Mouse (Mus musculus) midbrain, embryonic 15.5 days (tissue): Measurements from ENCODE around the gene Pdpn. TPM values are rescaled to one million over a fixed set of nuclear protein-coding genes. Genes with fewer than 3 reads are reported as not detected.

Experiments
- ATAC-seq: fragments of 200-750 bp; cut with Nextera tagmentation; replicated peaks from 2 replicates; pipeline ENCODE4 v1.8.0; 2017; ENCODE audit warnings: moderate TSS enrichment
- H3K27ac ChIP-seq: fragments of 300-500 bp; sonication (generic); 2 replicates; pipeline ENCODE4 v1.5.1; 2015; ENCODE audit warnings: mild to moderate bottlenecking, inconsistent platforms
- H3K27me3 ChIP-seq: fragments of 300-500 bp; sonication (generic); replicated peaks from 2 replicates; pipeline ENCODE4 v1.6.1; 2015; ENCODE audit warnings: inconsistent platforms
- H3K36me3 ChIP-seq: fragments of 300-500 bp; sonication (generic); replicated peaks from 2 replicates; pipeline ENCODE4 v1.6.1; 2015; ENCODE audit warnings: inconsistent platforms
- H3K4me1 ChIP-seq: fragments of 300-500 bp; sonication (generic); 2 replicates; pipeline ENCODE4 v1.6.1; 2015; ENCODE audit warnings: inconsistent platforms
- H3K4me2 ChIP-seq: fragments of 300-500 bp; sonication (generic); 2 replicates; pipeline ENCODE4 v1.6.1; 2015; ENCODE audit warnings: inconsistent platforms, mild to moderate bottlenecking, moderate library complexity
- H3K4me3 ChIP-seq: fragments of 300-500 bp; sonication (generic); 2 replicates; pipeline ENCODE4 v1.5.1; 2015; ENCODE audit warnings: mild to moderate bottlenecking, inconsistent platforms
- H3K9ac ChIP-seq: fragments of 300-500 bp; sonication (generic); 2 replicates; pipeline ENCODE4 v1.6.1; 2015; ENCODE audit warnings: mild to moderate bottlenecking, inconsistent platforms
- H3K9me3 ChIP-seq: fragments of 300-500 bp; sonication (generic); 2 replicates; pipeline ENCODE4 v1.6.1; 2016; ENCODE audit warnings: inconsistent platforms
- WGBS: fragments of 180-500 bp; shearing (Covaris S2); methylation state at CpG from one replicate; pipeline ENCODE4 v1.1.7; 2015; ENCODE audit warnings: mixed read lengths; 5-methylcytosine and 5-hydroxymethylcytosine counted together
- polyA plus RNA-seq: library from polyadenylated mRNA; unstranded; fragments of >200 nt; fragmentation: Nextera tagmentation; extraction: Ambion mirVana; gene quantifications from 2 replicates; pipeline ENCODE4 v1.2.1, GENCODE M21; 2015

The Pdpn gene
- polyA plus RNA-seq, 1 experiment from 2014 or later, result 40.8 TPM

- whole genome bisulfite sequencing, result 72% methylated on average over 5 of the region's 5 CpGs
- no peaks in the 10 kb centered on the region for H3K36me3 ChIP-seq
- H3K4me1 ChIP-seq, result no peaks in the 10 kb centered on the region
- no peaks in the 10 kb centered on the region for H3K9me3 ChIP-seq
- H3K9ac ChIP-seq, result no peak overlapping the region
- no peak overlapping the region for H3K4me2 ChIP-seq
- no peak for ATAC-seq
- no peak overlapping the region for H3K27ac ChIP-seq
- no peak overlapping the region for H3K4me3 ChIP-seq
- no peaks in the 10 kb centered on the region for H3K27me3 ChIP-seq
Measured at GRCm38 (mm10) chr4:143227976-143228375, 71.4 kb downstream of the Pdpn start.

- H3K4me2 ChIP-seq, result no peak overlapping the region
- H3K4me3 ChIP-seq, result no peak overlapping the region
- no peaks in the 10 kb centered on the region for H3K36me3 ChIP-seq
- H3K9me3 ChIP-seq, result no peaks in the 10 kb centered on the region
- 46% methylated on average over 9 of the region's 9 CpGs for WGBS
- ATAC-seq, result no peak
- no peaks in the 10 kb centered on the region for H3K27me3 ChIP-seq
- no peak overlapping the region for H3K9ac ChIP-seq
- no peaks in the 10 kb centered on the region for H3K4me1 ChIP-seq
- H3K27ac ChIP-seq, result no peak overlapping the region
Measured at GRCm38 (mm10) chr4:143225886-143226285, 73.5 kb downstream of the Pdpn start.

- Histone ChIP-seq H3K9ac (peak overlapping the region; percentile 31), H3K4me2 (peak overlapping the region; percentile 35), H3K4me1 (peaks cover 5% of the 10 kb centered on the region), H3K36me3 (no peaks in the 10 kb centered on the region), H3K4me3 (peak overlapping the region; percentile 18), H3K27ac (peak overlapping the region; percentile 84), H3K9me3 (no peaks in the 10 kb centered on the region), H3K27me3 (no peaks in the 10 kb centered on the region)
- ATAC-seq, result peak; percentile 90
- WGBS, result 5% methylated on average over 9 of the region's 9 CpGs
Measured at GRCm38 (mm10) chr4:143219316-143219751, 80.0 kb downstream of the Pdpn start.

GRCm38 (mm10) chr4:143218858-143219257 lies 80.5 kb downstream of the Pdpn start:
- Histone ChIP-seq H3K9me3 (no peaks in the 10 kb centered on the region), H3K4me1 (peaks cover 5% of the 10 kb centered on the region), H3K9ac (no peak overlapping the region), H3K4me3 (no peak overlapping the region), H3K27ac (peak overlapping the region; percentile 84), H3K4me2 (peak overlapping the region; percentile 35; the same call in 1 of the 2 replicates), H3K36me3 (no peaks in the 10 kb centered on the region), H3K27me3 (no peaks in the 10 kb centered on the region)
- WGBS, result 82% methylated on average over 2 of the region's 2 CpGs
- 0 out of 2 replicates have a peak, but pooled peaks have one; percentile 46 for ATAC-seq

Other genes with a start within 250 kb of the Pdpn start
- gene Prdm2, start 86.6 kb downstream of the Pdpn start, polyA plus RNA-seq, result 16.5 TPM in 2 replicates
- 0.27 and 0.31 TPM in 2 replicates for gene Lrrc38, start 50.2 kb upstream of the Pdpn start, polyA plus RNA-seq
- not detected in 2 replicates for gene Pramel1, start 94.9 kb upstream of the Pdpn start, polyA plus RNA-seq
- 25.6 and 27.4 TPM in 2 replicates for gene Pramef8, start 112.9 kb upstream of the Pdpn start, polyA plus RNA-seq
- not detected in 2 replicates for gene Oog4, start 150.8 kb upstream of the Pdpn start, polyA plus RNA-seq
- gene Gm13043, start 211.8 kb upstream of the Pdpn start, polyA plus RNA-seq, result not detected in 2 replicates
- not detected in 2 replicates for gene Gm13040, start 236.4 kb upstream of the Pdpn start, polyA plus RNA-seq